Mouse (Mus musculus) Muller cell, postnatal 12 days (primary cell): ENCODE results near the gene Catsperd.

Source experiments
- DNase-seq: peaks from one replicate; pipeline ENCODE4 v3.0.0-alpha.2; 2015; ENCODE audit errors: inconsistent ontology term

Gene Catsperd

DNA sequence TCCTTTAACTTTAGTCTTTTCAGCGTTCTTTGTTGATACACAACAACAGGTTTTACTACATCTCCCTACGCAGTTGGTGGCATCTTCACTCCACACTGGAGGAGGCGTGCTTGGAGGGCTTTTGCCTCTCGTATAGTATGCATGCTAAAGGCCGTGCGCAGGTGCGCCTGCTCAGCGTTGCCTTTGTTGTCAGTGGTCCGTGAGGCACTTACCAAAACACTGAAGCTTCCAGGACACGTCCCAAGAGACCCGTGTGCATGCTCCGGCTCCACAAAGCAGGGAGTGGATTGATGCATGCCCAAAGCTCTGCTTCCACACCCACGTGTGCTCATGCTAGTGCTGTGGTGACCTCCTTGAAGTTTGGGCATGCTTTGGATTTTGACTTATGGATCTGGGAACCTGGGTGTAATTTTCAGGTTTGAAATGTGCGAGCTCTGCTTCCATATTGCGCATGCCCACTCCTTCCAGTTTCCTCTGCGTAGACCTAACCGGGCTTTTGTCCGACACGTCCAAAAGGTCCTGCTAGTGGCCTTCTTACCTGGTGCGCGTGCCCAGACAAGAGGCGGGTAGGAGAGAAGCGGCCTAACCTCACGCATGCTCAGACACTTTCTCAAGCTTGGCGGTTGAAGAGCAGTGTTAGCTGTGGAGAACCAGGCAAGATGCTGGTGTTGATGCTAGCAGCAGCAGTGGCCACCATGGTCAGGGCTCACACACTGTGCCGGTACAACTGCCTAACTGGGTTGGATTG is at the start of gene Catsperd:
Gene Catsperd, plus strand, starts transcription at position 614 of the 748 bp plus-strand sequence.
- DNase-seq: no peak

- no peak for DNase-seq
Observed at GRCm38 (mm10) chr17:56583071-56583470, 44.9 kb upstream of the Catsperd start.

- DNase-seq: no peak
Observed at GRCm38 (mm10) chr17:56583611-56584256, 44.2 kb upstream of the Catsperd start.

DNA sequence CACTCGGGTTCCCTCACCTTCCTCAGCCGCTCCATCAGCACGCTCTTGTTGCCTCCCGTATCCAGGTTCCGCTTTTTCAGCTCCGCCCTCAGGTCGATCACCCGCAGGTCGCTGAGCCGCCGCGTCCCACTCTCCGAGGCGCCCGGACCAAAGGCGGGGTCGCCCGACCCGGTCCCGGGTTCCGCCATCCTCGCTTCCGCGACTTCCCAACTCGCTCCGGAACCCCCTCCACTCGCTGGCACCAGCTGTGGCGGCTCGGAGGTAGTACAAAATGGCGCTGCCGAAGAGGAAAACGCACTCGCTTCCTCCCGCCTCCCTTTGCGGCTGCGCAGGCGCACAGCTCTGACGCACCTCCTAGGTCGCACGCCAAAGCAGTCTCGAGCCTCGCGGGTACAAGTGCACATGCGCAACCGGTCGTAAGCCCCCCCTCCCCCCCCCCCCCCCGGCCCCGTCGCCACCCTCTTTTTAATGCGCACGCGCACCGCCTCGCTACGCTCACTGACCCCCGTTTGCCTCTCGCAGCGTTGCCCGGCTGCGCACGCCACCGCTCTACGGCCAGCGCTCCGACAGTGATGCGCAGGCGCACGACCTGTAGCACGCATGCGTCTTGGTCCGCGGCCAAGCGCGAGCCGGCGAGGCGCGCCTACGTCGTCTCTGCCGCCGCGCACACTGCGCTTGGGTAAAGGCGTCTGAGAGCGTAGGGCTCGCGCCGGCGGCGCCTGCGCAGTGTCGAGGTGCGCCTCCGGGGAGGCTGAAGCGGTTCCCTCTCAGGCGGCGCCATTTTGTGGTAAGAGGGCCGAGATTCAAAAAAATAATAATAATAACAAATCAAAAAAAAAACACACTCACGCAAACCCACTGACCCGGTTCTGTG is 43.4 kb upstream of the Catsperd start, which contains the start of the genes Safb2 and Safb:
Gene Safb2, minus strand, starts transcription at position 329 of the 874 bp plus-strand sequence.
Gene Safb, plus strand, starts transcription at position 569 of the 874 bp plus-strand sequence.
- peak; percentile 99 for DNase-seq

GRCm38 (mm10) chr17:56585171-56585821 is 42.6 kb upstream of the Catsperd start:
- DNase-seq: no peak

DNA sequence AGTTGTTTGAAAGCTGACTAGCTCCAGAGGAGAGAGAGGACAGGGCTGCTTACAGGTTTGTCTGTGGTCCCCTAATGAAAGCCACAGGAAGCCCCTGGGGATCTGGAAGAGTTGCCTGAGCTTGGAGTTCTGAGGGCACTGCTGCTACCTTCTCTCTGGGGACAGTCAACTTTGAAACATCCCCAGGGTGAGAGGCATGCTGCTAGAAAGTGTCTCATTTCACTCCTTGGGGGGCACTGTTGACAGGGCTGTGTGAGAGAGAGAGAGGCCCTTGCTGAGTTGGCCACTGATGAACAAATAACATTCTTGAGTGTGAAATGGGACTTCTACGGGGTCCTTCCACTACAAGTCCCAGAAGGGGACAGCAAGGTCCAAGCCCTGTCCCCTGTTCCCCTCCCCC is 40.2 kb upstream of the Catsperd start:
- no peak for DNase-seq

GRCm38 (mm10) chr17:56588921-56589320 is 39.0 kb upstream of the Catsperd start:
- no peak for DNase-seq

- no peak for DNase-seq
Observed at GRCm38 (mm10) chr17:56592553-56592952, 35.4 kb upstream of the Catsperd start.

DNA sequence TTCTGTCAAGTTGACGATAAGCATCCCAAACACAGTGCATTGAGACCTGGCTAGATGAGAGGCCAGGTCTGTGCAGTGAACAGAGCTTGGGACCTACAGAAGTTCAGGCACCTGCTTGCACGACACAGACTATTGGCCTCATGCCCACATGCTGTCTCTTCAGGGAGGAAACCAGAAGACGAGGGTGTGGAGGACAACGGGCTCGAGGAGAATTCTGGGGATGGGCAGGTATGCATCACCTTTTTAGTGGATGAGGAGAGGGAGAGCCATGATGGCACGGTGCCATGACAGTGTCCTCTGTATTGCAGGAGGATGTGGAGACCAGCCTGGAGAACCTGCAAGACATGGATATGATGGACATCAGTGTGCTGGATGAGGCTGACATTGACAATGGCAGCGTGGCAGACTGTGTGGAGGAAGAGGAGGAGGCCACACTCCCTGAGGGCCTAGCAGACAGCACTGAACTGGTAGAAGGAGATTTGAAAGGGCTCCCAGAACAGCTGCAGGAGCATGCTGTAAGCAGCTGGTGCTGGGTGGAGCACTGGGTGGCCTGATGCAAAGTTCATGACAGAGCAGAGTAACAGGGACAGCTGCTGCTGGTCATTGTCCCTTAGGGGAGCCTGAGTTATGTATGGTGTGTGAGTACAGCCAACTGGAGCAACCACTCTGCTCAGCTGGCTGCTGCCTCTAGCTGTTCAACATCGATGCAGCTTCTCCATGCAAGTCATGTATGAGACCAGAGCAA is 34.2 kb upstream of the Catsperd start:
- DNase-seq: no peak

DNA sequence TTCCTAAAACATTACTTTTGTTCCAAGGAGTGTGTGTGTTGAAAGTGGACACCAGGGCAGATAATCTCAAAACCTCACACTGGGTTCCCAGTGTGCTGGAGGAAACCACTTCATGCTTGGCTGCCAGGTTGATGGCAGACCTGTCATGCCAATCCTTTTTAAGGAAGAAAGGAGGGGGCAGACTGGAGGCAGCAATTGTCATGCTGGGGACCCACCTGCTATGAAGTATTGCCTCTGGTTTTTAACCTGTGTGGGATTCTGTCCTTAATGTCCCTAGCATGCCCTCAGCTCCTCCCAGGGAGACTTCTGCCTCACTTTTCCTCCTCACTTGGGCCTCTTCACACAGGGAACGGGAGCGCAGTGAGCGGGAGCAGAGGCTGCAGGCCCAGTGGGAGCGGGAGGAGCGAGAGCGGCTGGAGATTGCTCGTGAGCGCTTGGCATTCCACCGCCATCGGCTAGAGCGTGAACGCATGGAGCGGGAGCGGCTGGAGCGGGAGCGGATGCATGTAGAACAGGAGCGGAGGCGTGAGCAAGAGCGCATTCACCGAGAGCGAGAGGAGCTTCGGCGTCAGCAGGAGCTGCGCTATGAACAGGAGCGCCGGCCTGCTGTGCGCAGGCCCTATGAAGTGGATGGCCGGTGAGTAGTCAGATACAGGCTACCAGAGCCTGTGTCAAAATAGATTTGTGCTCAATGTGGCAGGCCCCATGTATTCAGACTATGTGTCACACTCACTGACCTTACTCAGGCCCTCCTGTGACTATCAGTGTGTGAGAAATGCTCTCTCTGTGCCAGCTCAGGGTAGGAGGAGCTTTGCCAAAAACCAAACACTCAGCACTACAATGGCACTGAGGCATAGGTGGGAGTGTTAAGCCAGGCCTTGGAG is 24.5 kb upstream of the Catsperd start:
- DNase-seq: no peak

DNA sequence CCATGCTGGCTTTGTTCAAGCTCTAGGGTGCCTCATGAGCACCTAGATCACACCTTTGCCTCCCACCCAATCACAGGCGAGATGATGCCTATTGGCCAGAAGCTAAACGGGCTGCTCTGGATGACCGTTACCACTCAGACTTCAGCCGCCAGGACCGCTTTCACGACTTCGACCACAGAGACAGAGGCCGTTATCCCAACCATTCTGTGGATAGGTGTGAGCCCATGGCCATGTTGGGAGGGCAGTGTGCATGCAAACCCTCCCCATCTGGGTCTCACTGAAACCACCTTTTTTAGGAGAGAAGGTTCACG is 23.9 kb upstream of the Catsperd start:
- DNase-seq: no peak

DNA sequence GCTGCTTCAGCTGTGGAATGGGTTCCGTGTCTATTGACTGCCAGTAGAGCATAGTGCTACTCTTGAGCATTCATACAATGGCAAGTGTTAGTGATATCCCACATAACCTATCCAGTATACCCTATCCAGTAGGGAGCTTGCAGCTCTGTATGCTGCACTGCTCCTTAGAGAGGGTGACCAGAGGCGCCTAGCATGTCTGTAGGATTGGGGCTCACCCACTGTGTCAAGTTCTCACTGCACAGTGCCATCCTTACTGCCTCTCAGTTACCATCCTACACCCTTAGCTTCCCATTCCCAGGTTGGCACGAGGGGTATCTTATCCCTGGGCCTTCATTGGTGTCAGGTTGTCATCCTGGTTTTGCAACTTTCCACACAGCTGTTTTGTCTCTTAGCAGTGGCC is 23.5 kb upstream of the Catsperd start:
- DNase-seq: no peak

- DNase-seq: no peak
Observed at GRCm38 (mm10) chr17:56605431-56605830, 22.5 kb upstream of the Catsperd start.

- DNase-seq: no peak
Observed at GRCm38 (mm10) chr17:56607521-56608062, 20.4 kb upstream of the Catsperd start.

DNA sequence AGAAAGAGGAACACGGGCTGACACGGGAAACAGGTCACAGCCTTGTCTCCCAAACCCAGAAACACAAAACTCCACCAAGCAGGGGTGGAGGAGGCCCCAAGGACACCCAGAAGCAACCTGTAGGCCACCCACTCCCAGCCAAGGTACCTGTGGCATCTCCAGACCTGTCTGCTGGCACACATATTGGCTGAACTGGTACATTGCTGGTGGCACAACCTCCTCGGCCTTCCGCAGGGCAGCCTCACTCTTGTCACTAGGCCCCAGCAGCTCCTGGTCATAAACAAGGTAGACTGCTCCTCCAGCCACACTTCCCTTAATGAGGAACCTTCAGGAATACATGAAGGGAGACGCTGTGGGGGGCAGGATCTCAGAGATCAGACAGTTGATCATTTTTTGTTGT is 19.2 kb upstream of the Catsperd start:
- DNase-seq: no peak

- peak; percentile 95 for DNase-seq
Observed at GRCm38 (mm10) chr17:56609452-56610171, 18.3 kb upstream of the Catsperd start, which contains the start of gene 2410015M20Rik. Gene 2410015M20Rik (minus strand): TSS chr17:56609771.

DNA sequence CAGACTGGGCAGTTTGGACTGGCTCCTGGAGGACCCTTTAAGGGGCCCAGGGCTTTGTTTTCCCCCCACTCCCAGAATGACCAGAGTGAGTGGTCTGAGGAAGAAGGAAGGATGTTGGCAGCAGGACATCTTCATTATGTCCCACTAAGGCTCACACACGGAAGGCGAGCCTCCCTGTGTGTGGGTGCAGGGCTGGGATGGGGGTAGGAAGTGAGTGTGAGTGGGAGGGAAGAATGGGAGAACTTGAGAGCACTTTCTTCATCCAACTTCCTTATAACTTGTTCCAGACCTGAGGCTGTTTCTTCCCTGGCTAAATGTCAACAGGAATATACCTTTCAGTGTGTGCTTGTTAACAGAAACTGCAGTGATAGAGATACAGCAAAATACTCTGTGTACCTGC is 16.6 kb upstream of the Catsperd start:
- DNase-seq: no peak

- peak; percentile 47 for DNase-seq
Observed at GRCm38 (mm10) chr17:56611861-56612564, 15.9 kb upstream of the Catsperd start.
